16 mouse cellular contexts compared by ENCODE assay signal in the genomic region with DNA sequence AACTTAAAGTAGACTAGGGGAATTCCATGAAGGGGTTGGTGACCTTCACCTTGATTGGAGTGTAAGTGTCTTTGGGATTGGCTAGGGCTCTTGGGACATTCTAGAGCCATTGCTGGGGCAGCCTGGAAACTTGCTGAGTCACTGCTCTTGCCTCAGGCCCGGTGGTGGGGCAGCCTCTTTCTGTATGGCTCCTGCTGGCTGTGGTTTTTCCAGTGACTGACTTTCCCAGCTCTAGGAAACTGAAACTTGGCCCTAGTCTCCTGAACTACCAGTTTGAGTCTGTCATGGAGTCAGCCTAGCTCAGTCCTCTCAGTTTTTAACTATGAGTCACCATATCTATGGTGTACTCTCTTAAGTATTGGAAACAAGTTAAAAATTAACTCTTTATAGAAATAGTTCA.
DNase-seq lines count a peak whose midpoint lies in the region; ATAC-seq and TF ChIP-seq lines count a peak whose summit lies in the region.
"Had no signal": no experiment of that assay in that cellular context is flagged by ENCODE, and none has a peak within 500 bp of the region (broad histone marks: within the 10 kb centered on the region; RNA-seq: fewer than 3 reads in every experiment).

No protein-coding gene starts in this region.

- TF ChIP-seq POLR2A in small intestine, adult 2 months (IDR thresholded peaks at IDR 0.05; ENCODE audit: low read depth, low read length): no peak

- TF ChIP-seq CTCF in small intestine, adult 2 months (IDR thresholded peaks at IDR 0.05; ENCODE audit: extremely low read depth, insufficient read length, insufficient replicate concordance, low read depth, low read length): no peak

- no peak overlapping the region for H3K4me2 ChIP-seq in kidney, embryonic 14.5 days (replicated peaks; ENCODE audit: low read depth, low read length)
- H3K4me2 ChIP-seq: forebrain, embryonic 15.5 days; heart, embryonic 15.5 days; liver, embryonic 13.5 days; lung, embryonic 15.5 days had no signal

- no peak overlapping the region for H3K27ac ChIP-seq in kidney, embryonic 14.5 days (ENCODE audit: low read depth, low read length)
- peak overlapping the region; percentile 80 for H3K27ac ChIP-seq in small intestine, adult 2 months (ENCODE audit: insufficient read depth, low read depth, low read length)
- H3K27ac ChIP-seq: forebrain, embryonic 15.5 days; heart, embryonic 15.5 days; liver, embryonic 13.5 days; lung, embryonic 15.5 days had no signal

- 0 out of 2 replicates have a peak, but pooled peaks have one; percentile 24 for ATAC-seq in kidney, embryonic 14.5 days (ENCODE audit: low FRiP score, low TSS enrichment)
- ATAC-seq: forebrain, embryonic 15.5 days; inflammation-experienced regulatory T-cells, adult 6 months; midbrain, embryonic 16.5 days had no signal

- no peak for DNase-seq in kidney, postnatal 10 days
- DNase-seq in ES-CJ7 (ENCODE audit: low read depth, low spot score) (peak; percentile 73), adipocyte (ENCODE audit: low spot score) (peak; percentile 68)
- DNase-seq in neural tube, embryonic 10.5 days (ENCODE audit: extremely low spot score, low spot score): no peak
- no peak for DNase-seq in left cerebral cortex, postnatal 25 days (ENCODE audit: low spot score in 2 of 2)
- DNase-seq: cerebellum, adult 18-20 months; cerebellum, postnatal 36 days; left cerebral cortex, postnatal 4 days; liver, embryonic 13.5 days had no signal

- intact Hi-C loops in left cerebral cortex, postnatal 25 days (cut with DNase I): no loop called here

- no peaks in the 10 kb centered on the region for H3K9me3 ChIP-seq in kidney, embryonic 14.5 days (ENCODE audit: control insufficient read depth, low read length)
- H3K9me3 ChIP-seq: forebrain, embryonic 15.5 days; heart, embryonic 15.5 days; liver, embryonic 13.5 days; lung, embryonic 15.5 days had no signal

- no peak overlapping the region for H3K4me3 ChIP-seq in kidney, embryonic 14.5 days (ENCODE audit: low read length)
- no peak overlapping the region for H3K4me3 ChIP-seq in small intestine, adult 2 months (ENCODE audit: low read depth, low read length)
- H3K4me3 ChIP-seq: forebrain, embryonic 15.5 days; heart, embryonic 15.5 days; liver, embryonic 13.5 days; lung, embryonic 15.5 days had no signal

- no peaks in the 10 kb centered on the region for H3K36me3 ChIP-seq in kidney, embryonic 14.5 days (ENCODE audit: control insufficient read depth, insufficient read depth, low read length)
- no peaks in the 10 kb centered on the region for H3K36me3 ChIP-seq in small intestine, adult 2 months (ENCODE audit: control insufficient read depth, insufficient read depth, low read length)
- H3K36me3 ChIP-seq: forebrain, embryonic 15.5 days; heart, embryonic 15.5 days; liver, embryonic 13.5 days; lung, embryonic 15.5 days had no signal

- no peaks in the 10 kb centered on the region for H3K4me1 ChIP-seq in kidney, embryonic 14.5 days (ENCODE audit: control insufficient read depth, insufficient read depth, low read length)
- peaks cover 6% of the 10 kb centered on the region; the same call in 1 of the 2 replicates for H3K4me1 ChIP-seq in small intestine, adult 2 months (ENCODE audit: control insufficient read depth, insufficient read depth, insufficient read length, low read length)
- H3K4me1 ChIP-seq: forebrain, embryonic 15.5 days; heart, embryonic 15.5 days; liver, embryonic 13.5 days; lung, embryonic 15.5 days had no signal

- H3K9ac ChIP-seq in kidney, embryonic 14.5 days (ENCODE audit: low read depth, low read length): no peak overlapping the region
- H3K9ac ChIP-seq: forebrain, embryonic 15.5 days; heart, embryonic 15.5 days; liver, embryonic 13.5 days; lung, embryonic 15.5 days had no signal

- no peaks in the 10 kb centered on the region for H3K27me3 ChIP-seq in kidney, embryonic 14.5 days (ENCODE audit: control insufficient read depth, insufficient read depth, low read length)
- no peaks in the 10 kb centered on the region for H3K27me3 ChIP-seq in small intestine, adult 2 months (ENCODE audit: control insufficient read depth, insufficient read depth, low read length)
- H3K27me3 ChIP-seq: forebrain, embryonic 15.5 days; heart, embryonic 15.5 days; liver, embryonic 13.5 days; lung, embryonic 15.5 days had no signal

- WGBS in kidney, embryonic 14.5 days: 27% methylated on average over 1 of the region's 1 CpGs
- 11% methylated on average over 1 of the region's 1 CpGs for WGBS in small intestine, adult 2 months

Comparison
In these comparisons a context has a peak if more than half of its experiments do, and no peak if none do; other contexts are left out.
1. DNase-seq: peak in ES-CJ7 (single experiment) and adipocyte (single experiment); none in kidney, postnatal 10 days (single experiment), neural tube, embryonic 10.5 days (single experiment) and left cerebral cortex, postnatal 25 days (0 of 2).